Mouse (Mus musculus) hindbrain, embryonic 14.5 days (tissue): ENCODE results near the gene Msh6. TPM values are rescaled to one million over a fixed set of nuclear protein-coding genes. Genes with fewer than 3 reads are reported as not detected.
"Not testable (repeated sequence)": the region's sequence is repeated elsewhere in the genome, so short reads cannot be mapped to it uniquely, and the experiment has no call there.

Experiments
- ATAC-seq: fragments of 200-750 bp; cut with Nextera tagmentation; 2 replicates; pipeline ENCODE4 v1.8.0; 2017; ENCODE audit warnings: moderate number of reproducible peaks, mild to moderate bottlenecking, moderate TSS enrichment, moderate library complexity; ENCODE audit not compliant: low FRiP score
- DNase-seq: peaks from one replicate; pipeline ENCODE4 v3.0.0-alpha.2; 2015; ENCODE audit warnings: low spot score
- H3K27ac ChIP-seq: fragments of 300-500 bp; sonication (generic); 2 replicates; pipeline ENCODE4 v1.5.1; 2014; ENCODE audit warnings: mild to moderate bottlenecking, moderate library complexity
- H3K27me3 ChIP-seq: fragments of 300-500 bp; sonication (generic); 2 replicates; pipeline ENCODE4 v1.6.1; 2014; ENCODE audit warnings: mild to moderate bottlenecking, low read length, mixed read lengths; ENCODE audit not compliant: control insufficient read depth, insufficient read depth
- H3K36me3 ChIP-seq: fragments of 300-500 bp; sonication (generic); replicated peaks from 2 replicates; pipeline ENCODE4 v1.6.1; 2014; ENCODE audit not compliant: control insufficient read depth, insufficient read depth
- H3K4me1 ChIP-seq: fragments of 300-500 bp; sonication (generic); replicated peaks from 2 replicates; pipeline ENCODE4 v1.6.1; 2014; ENCODE audit warnings: antibody characterized with exemption, low read length, mixed read lengths; ENCODE audit not compliant: control insufficient read depth, insufficient read depth
- H3K4me2 ChIP-seq: fragments of 300-500 bp; sonication (generic); replicated peaks from 2 replicates; pipeline ENCODE4 v1.6.1; 2014; ENCODE audit warnings: mild to moderate bottlenecking, moderate library complexity
- H3K4me3 ChIP-seq: fragments of 300-500 bp; sonication (generic); replicated peaks from 2 replicates; pipeline ENCODE4 v1.5.1; 2014; ENCODE audit warnings: mild to moderate bottlenecking, low read length
- H3K9ac ChIP-seq: fragments of 300-500 bp; sonication (generic); 2 replicates; pipeline ENCODE4 v1.6.1; 2014
- H3K9me3 ChIP-seq: fragments of 300-500 bp; sonication (generic); 2 replicates; pipeline ENCODE4 v1.6.1; 2016; ENCODE audit warnings: low read length; ENCODE audit not compliant: control insufficient read depth
- WGBS: fragments of 180-500 bp; shearing (Covaris S2); extraction: QIAGEN DNeasy Blood & Tissue Kit; methylation state at CpG from one replicate; pipeline ENCODE4 v1.1.7; 2014; 5-methylcytosine and 5-hydroxymethylcytosine counted together
- polyA plus RNA-seq: library from polyadenylated mRNA; unstranded; fragments of >200 nt; fragmentation: Nextera tagmentation; extraction: Ambion mirVana; gene quantifications from 2 replicates; pipeline ENCODE4 v1.2.1, GENCODE M21; 2014

The Msh6 gene
- polyA plus RNA-seq, 1 experiment from 2014 or later, result 28.2 TPM

DNA sequence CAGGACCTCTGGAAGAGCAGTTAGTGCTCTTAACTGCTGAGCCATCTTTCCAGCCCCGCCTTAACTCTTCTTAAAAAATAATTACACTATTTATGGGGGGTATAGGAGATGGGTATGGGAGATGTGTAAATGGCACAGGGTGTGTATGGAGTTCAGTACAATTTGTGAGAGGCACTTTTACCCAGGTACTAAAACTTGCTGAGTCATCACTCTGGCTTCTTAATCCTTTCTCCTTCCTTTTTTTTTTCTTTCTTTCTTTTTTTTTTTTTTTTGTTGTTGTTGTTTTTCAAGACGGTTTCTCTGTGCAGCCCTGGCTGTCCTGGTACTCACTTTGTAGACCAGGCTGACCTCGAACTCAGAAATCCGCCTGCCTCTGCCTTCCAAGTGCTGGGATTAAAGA lies 2.1 kb downstream of the Msh6 start:
- not testable (repeated sequence) for ATAC-seq, H3K9ac ChIP-seq, H3K4me3 ChIP-seq, H3K27me3 ChIP-seq, DNase-seq, H3K9me3 ChIP-seq, H3K4me2 ChIP-seq, H3K27ac ChIP-seq
- Histone ChIP-seq H3K36me3 (peaks cover 30% of the 10 kb centered on the region), H3K4me1 (peaks cover 15% of the 10 kb centered on the region)
- WGBS, result 94% methylated on average over 4 of the region's 4 CpGs

DNA sequence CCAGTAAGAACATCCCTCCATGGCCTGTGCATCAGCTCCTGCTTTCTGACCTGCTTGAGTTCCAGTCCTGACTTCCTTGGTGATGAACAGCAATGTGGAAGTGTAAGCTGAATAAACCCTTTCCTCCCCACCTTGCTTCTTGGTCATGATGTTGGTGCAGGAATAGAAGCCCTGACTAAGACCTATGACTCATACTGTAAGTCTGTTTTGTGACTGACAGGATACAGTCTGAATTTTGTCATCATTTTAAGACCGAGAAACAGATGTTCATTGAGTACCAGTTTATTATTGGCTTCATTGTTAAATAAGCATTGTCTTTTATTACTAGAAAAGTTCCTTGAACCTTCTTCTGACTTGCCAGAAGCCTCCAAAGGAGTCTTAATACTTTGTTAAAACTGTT lies 4.8 kb downstream of the Msh6 start:
- not testable (repeated sequence) for H3K9me3 ChIP-seq, H3K4me2 ChIP-seq, H3K27ac ChIP-seq, H3K4me3 ChIP-seq, DNase-seq, H3K27me3 ChIP-seq, H3K4me1 ChIP-seq, H3K9ac ChIP-seq, ATAC-seq
- H3K36me3 ChIP-seq, result peaks cover 57% of the 10 kb centered on the region
- WGBS, result 91% methylated on average over 1 of the region's 1 CpGs

DNA sequence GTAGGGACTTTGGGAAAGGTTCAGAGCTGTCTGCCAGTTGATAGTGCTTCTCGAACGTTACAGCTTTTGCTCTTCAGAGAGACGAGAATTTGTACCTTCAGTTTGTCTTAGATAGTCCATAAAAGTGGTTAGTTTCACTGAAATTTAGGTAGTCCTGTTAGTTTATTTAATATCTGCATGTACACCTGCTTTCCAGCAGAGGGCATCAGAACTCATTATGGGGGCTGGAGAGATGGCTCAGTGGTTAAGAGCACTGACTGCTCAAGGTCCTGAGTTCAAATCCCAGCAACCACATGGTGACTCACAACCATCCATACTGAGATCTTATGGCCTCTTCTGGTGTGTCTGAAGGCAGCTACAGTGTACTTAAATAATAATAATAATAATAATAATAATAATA lies 7.2 kb downstream of the Msh6 start:
- DNase-seq, result no peak
- no peak overlapping the region for H3K9ac ChIP-seq
- no peak overlapping the region for H3K4me3 ChIP-seq
- H3K36me3 ChIP-seq, result peaks cover 81% of the 10 kb centered on the region
- no peaks in the 10 kb centered on the region for H3K9me3 ChIP-seq
- ATAC-seq, result no peak
- H3K27ac ChIP-seq, result no peak overlapping the region
- no peaks in the 10 kb centered on the region for H3K27me3 ChIP-seq
- WGBS, result 93% methylated on average over 3 of the region's 3 CpGs
- no peak overlapping the region for H3K4me2 ChIP-seq
- no peaks in the 10 kb centered on the region for H3K4me1 ChIP-seq

DNA sequence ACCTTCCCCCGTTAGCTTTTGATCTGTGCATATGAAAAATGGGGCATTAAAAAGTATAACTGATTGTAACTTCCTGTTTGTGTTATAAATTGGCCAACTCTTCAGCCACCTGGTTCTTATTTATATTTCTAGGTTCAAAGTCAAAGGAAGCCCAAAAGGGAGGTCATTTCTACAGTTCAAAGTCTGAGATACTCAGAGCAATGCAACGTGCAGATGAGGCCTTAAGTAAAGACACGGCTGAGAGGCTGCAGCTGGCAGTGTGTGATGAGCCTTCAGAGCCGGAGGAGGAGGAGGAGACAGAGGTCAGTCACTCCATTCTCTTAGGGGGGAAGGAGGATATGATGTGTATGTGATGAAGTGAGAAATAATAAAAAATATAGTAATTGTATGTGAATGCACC lies 8.5 kb downstream of the Msh6 start:
- no peaks in the 10 kb centered on the region for H3K9me3 ChIP-seq
- no peak overlapping the region for H3K4me3 ChIP-seq
- no peak overlapping the region for H3K27ac ChIP-seq
- ATAC-seq, result no peak
- H3K4me2 ChIP-seq, result no peak overlapping the region
- H3K4me1 ChIP-seq, result no peaks in the 10 kb centered on the region
- H3K36me3 ChIP-seq, result peaks cover 84% of the 10 kb centered on the region
- H3K9ac ChIP-seq, result no peak overlapping the region
- DNase-seq, result no peak
- no peaks in the 10 kb centered on the region for H3K27me3 ChIP-seq
- WGBS, result 80% methylated on average over 4 of the region's 4 CpGs

DNA sequence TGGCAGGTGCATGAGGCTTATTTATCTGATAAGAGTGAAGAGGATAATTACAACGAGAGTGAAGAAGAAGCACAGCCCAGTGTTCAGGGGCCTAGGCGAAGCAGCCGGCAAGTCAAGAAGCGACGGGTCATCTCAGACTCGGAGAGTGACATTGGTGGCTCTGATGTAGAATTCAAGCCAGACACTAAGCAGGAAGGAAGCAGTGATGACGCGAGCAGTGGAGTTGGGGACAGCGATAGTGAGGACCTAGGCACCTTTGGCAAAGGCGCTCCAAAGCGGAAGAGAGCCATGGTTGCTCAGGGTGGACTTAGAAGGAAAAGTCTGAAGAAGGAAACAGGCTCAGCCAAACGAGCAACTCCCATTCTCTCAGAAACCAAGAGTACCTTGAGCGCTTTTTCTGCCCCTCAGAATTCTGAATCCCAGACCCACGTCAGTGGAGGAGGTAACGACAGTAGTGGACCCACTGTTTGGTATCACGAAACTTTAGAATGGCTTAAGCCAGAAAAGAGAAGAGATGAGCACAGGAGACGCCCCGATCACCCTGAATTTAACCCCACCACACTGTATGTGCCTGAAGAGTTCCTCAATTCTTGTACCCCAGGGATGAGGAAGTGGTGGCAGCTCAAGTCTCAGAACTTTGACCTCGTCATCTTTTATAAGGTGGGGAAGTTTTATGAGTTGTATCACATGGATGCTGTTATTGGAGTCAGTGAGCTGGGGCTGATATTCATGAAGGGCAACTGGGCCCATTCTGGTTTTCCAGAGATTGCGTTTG lies 9.8 kb downstream of the Msh6 start:
- Histone ChIP-seq H3K4me1 (no peaks in the 10 kb centered on the region), H3K9me3 (no peaks in the 10 kb centered on the region), H3K9ac (no peak overlapping the region), H3K36me3 (peaks cover 90% of the 10 kb centered on the region), H3K4me2 (no peak overlapping the region), H3K27me3 (no peaks in the 10 kb centered on the region), H3K27ac (no peak overlapping the region), H3K4me3 (no peak overlapping the region)
- WGBS, result 91% methylated on average over 20 of the region's 20 CpGs
- DNase-seq, result no peak
- no peak for ATAC-seq

DNA sequence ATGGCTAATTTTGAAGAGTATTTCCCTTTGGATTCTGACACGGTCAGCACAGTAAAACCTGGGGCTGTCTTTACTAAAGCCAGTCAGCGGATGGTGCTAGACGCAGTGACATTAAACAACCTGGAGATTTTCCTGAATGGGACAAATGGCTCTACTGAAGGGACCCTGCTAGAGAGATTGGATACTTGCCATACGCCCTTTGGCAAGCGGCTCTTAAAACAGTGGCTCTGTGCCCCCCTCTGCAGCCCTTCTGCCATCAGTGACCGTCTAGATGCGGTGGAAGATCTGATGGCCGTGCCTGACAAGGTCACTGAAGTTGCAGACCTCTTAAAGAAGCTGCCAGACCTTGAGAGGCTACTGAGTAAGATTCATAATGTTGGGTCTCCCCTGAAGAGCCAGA lies 11.1 kb downstream of the Msh6 start:
- Histone ChIP-seq H3K27me3 (no peaks in the 10 kb centered on the region), H3K4me2 (no peak overlapping the region), H3K36me3 (peaks cover 99% of the 10 kb centered on the region), H3K9ac (no peak overlapping the region), H3K4me3 (no peak overlapping the region), H3K4me1 (no peaks in the 10 kb centered on the region), H3K9me3 (no peaks in the 10 kb centered on the region), H3K27ac (no peak overlapping the region)
- no peak for DNase-seq
- WGBS, result 82% methylated on average over 8 of the region's 8 CpGs
- no peak; the same call in 1 of the 2 replicates for ATAC-seq

DNA sequence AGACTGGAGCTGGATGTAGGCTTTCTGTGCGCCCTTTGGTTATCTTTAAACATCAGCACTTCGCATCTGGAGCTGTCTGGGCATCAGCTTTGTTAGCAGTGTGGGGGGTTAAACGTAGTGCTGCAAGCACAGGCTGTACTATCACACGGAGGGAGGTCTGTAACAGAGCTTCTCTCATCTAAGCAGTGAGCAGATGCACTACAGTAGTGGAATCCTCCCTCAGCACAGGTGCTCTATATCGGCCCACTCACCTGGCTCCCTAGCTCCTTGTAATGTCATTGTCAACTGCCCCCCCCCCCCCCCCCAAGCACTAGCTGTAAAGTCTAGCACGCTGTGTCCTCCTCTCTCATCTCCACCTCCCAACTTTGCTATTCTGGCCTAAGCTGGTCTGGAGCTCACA lies 12.6 kb downstream of the Msh6 start:
- Histone ChIP-seq H3K4me1 (no peaks in the 10 kb centered on the region), H3K4me3 (no peak overlapping the region), H3K4me2 (no peak overlapping the region), H3K9me3 (no peaks in the 10 kb centered on the region), H3K27ac (no peak overlapping the region), H3K9ac (no peak overlapping the region), H3K27me3 (no peaks in the 10 kb centered on the region), H3K36me3 (peaks cover 100% of the 10 kb centered on the region)
- ATAC-seq (no peak), DNase-seq (no peak)
- 75% methylated on average over 6 of the region's 6 CpGs for WGBS

DNA sequence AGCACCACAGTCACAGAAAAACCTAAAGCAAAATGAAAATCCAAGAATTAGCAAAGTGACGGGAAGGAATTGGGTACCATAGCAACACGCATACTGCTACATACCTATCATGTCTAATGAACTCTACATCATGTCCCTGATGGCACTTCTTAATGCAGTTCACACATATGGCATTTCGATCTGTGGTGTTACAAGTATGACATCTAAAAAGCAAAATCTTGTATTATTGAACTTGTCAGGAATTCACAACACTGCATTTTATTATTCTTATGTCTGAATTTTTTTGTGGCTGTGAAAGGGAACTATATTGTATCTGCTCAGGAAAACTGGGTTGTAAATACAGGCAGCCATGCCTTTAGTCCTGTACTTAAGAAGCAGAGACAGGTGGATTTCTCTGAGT lies 17.3 kb downstream of the Msh6 start:
- ATAC-seq, result no peak
- peaks cover 100% of the 10 kb centered on the region for H3K36me3 ChIP-seq
- DNase-seq, result no peak
- no peak overlapping the region for H3K4me2 ChIP-seq
- H3K4me1 ChIP-seq, result no peaks in the 10 kb centered on the region
- WGBS, result 85% methylated on average over 3 of the region's 3 CpGs
- no peak overlapping the region for H3K9ac ChIP-seq
- H3K27me3 ChIP-seq, result no peaks in the 10 kb centered on the region
- no peaks in the 10 kb centered on the region for H3K9me3 ChIP-seq
- no peak overlapping the region for H3K27ac ChIP-seq
- no peak overlapping the region for H3K4me3 ChIP-seq

DNA sequence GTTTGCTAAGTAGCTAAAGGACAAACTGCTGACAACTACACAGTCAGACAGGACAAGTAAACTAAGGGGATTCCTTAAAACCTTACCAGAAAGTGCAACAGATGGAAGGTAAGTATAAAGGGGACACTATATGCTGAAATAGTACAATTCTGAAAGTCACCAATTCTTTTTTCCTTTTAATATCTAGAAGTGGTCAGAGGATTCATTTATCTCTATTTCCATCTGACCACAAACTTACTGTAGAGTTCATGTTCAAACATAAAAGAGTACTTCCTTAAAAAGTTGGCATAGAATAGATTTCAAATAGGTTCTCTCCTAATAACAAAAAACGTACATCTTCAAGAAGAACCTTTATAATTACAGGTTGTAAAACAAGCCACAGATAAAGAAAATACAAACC lies 18.5 kb downstream of the Msh6 start:
- no peak for ATAC-seq
- no peak overlapping the region for H3K27ac ChIP-seq
- no peaks in the 10 kb centered on the region for H3K4me1 ChIP-seq
- H3K9ac ChIP-seq, result no peak overlapping the region
- no peak overlapping the region for H3K4me2 ChIP-seq
- DNase-seq, result no peak
- H3K9me3 ChIP-seq, result no peaks in the 10 kb centered on the region
- 92% methylated on average over 1 of the region's 1 CpGs for WGBS
- no peak overlapping the region for H3K4me3 ChIP-seq
- H3K27me3 ChIP-seq, result no peaks in the 10 kb centered on the region
- peaks cover 99% of the 10 kb centered on the region for H3K36me3 ChIP-seq

DNA sequence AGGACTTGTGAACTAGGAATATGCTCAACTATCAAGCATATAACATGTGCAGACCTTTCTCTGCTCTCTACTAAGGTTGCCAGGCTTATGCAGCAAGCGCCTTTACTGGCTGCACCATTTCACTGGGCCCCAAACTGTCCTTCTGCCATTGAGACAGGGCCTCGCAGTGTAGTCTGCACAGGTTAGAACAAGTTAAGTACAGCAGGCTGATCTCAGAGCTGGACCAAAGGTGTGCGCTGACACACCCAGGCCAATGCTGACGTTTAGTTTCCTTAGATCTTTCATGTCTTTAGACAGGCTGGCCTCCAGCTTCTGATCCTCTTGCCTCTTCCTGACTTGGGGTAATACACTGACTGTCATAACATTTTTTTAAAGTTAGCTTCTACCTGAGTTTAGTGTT lies 22.9 kb downstream of the Msh6 start:
- no peaks in the 10 kb centered on the region for H3K9me3 ChIP-seq
- WGBS, result 92% methylated on average over 4 of the region's 4 CpGs
- H3K36me3 ChIP-seq, result peaks cover 96% of the 10 kb centered on the region
- DNase-seq, result no peak
- no peak overlapping the region for H3K27ac ChIP-seq
- ATAC-seq, result no peak
- H3K9ac ChIP-seq, result no peak overlapping the region
- H3K27me3 ChIP-seq, result no peaks in the 10 kb centered on the region
- no peak overlapping the region for H3K4me2 ChIP-seq
- H3K4me1 ChIP-seq, result no peaks in the 10 kb centered on the region
- H3K4me3 ChIP-seq, result no peak overlapping the region
